Mouse (Mus musculus) kidney, adult 11 months (tissue): ENCODE results near the gene Ptpn22.
A peak's percentile ranks its signal among the peaks of the same experiment; 100 is the strongest.

Experiments used
- DNase-seq: peaks from one replicate; pipeline ENCODE4 v3.0.0; 2022

Ptpn22 gene

DNA sequence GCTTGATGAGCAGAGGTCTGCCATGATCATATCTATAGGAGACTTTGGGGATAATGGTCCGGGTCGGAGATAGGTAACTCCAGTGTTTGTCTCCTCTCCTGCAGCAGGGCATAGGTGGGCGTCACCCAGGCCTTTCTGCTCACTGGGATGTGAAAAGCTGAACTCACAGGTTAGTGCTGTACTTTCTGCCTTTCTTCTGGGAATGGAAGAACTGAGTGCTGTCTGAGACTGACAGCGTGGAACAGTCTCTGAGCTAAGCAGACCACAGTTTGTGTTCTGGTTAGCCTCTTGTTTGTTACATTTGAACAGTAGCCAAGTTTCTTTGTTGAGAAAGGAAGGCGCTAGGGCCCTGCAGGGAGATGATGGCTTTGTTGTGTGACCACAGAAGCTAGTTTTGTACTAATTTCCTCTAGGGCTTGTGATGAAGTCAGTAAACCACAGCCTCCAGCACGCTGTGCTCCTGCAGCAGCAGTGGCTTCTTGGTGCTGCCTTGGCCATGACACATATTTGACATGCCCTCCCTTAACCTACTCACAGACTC, 326 bp downstream of the Ptpn22 start:
- peak; percentile 30 for DNase-seq

- no peak for DNase-seq
Observed at GRCm38 (mm10) chr3:103862721-103863220, 3.2 kb downstream of the Ptpn22 start.

DNA sequence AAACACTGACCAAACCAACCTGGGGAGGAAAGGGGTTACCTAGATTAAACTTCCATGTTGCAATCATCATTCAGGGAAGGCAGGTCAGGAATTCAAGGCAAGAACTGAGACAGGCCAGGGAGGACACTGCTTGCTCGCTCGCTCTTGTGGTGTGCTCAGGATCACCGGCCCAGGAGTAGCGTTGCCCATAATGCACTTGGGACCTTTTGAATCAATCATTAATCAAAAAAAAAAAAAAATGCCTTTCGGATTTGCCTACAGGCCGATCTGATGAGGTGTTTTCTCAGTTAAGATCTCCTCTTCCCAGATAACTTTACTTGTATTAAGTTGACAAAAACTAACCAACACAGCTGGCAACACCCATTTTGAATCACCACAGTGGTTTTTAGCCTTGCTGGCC, 4.6 kb downstream of the Ptpn22 start:
- peak; percentile 21 for DNase-seq

GRCm38 (mm10) chr3:103867424-103867971, 7.9 kb downstream of the Ptpn22 start:
- DNase-seq = no peak

DNA sequence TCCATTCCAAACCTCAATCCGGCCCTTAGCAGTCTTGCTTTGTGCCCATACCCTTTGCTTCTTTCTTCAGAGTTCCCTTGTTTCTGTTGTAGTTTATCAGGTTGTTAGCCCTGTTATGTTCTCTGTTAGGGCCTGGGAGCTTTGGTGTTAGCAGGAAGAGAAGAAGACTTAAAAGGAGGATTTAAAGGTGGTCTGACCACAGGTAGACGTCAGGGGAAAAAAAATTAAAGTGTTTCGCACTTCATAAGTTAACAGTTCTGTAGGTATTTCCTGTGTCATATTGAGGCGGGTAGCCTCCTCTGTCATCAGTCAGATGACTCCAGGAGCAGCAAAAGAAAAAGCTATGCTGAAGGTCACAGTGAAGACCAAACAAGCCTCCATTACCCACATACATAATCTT, 8.4 kb downstream of the Ptpn22 start:
- no peak for DNase-seq

- DNase-seq = no peak
Observed at GRCm38 (mm10) chr3:103872663-103873098, 13.1 kb downstream of the Ptpn22 start.

DNA sequence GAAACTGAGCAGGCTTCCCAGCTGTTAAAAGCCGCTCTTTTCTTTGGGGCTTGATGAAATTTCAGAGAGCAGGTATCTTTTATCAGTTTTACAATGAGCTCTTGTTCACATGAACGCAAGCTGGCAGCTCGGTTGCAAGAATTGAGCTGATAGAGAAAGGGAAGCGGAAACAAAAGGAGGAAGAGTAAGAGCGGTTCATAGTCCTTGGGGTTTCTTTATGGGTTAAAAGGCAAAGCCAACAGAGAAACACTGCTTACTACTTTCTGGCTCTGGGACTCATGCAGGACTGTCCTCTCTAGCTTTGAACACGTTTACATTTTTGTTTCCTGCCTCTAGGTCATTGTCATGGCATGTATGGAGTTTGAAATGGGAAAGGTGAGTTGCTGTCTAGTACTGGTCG, 14.7 kb downstream of the Ptpn22 start:
- DNase-seq = no peak

DNA sequence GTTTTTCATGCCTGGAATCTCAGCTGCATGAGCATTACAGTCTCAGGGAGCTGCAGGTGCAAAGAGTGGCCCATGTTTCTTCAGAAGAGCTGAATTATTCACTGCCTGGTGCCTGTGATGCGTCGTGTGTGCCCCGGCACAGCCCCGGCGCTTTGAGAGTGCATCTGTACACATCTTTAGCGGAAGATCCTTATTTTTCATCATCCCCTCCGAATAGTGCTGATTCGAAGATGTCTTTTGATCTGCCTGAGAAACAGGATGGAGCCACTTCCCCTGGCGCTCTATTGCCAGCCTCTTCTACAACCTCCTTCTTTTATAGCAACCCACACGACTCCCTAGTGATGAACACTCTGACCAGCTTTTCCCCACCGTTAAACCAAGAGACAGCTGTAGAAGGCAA, 26.4 kb downstream of the Ptpn22 start:
- DNase-seq = no peak

DNA sequence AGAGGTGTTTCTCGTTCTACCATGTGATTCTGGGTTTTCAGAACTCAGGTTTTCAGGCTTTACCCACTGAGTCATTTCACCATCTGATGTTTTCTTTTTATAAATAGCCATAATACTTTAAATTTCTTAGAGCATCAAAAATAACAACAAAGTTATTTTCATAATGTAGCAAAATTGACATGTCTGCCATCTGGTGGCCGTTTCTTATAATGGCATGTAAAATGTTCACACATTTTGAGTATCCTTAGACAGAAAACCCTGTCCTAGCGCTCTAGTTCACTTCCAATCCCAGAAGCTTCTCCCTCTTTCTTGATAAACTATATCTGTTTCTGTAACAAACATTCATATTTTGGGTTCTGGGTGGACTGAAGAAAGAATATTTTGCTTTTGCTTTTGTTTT, 28.0 kb downstream of the Ptpn22 start:
- no peak for DNase-seq

- no peak for DNase-seq
Observed at GRCm38 (mm10) chr3:103893374-103893773, 33.8 kb downstream of the Ptpn22 start.

GRCm38 (mm10) chr3:103904705-103905104, 45.1 kb downstream of the Ptpn22 start:
- no peak for DNase-seq

DNA sequence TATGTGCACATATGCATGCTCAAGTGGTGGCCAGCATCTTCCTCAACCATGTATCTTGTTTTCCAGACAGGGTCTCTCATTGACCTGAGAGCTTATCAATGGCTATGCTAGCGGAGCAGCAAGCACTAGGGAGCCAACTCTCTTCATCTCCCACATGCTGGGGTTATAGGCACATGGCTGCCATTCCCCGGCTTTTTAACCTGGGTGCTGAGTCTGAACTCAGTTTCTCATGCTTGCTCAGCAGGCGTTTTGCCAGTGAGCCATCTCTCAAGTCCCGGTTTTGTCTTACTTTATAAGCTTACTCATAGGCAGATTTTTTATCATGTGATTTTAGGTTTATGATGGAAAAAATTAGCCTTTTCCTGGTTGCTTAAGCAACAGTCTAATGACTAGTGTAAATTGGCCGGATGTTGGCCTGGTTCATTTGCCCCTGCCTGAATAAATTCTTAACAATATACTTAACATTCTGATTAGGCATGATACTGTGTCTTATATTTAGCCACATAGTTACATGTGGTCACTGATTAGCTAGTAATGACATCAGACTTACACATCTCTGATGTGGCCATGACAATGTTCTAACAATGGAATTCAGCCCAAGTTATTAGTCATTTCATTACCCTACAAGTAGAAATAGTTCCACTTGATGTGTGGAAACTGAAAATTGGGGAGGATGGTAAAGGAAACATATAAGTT, 47.9 kb downstream of the Ptpn22 start:
- no peak for DNase-seq

GRCm38 (mm10) chr3:103908781-103909180, 49.2 kb downstream of the Ptpn22 start:
- no peak for DNase-seq

GRCm38 (mm10) chr3:103913451-103913961, 53.9 kb downstream of the Ptpn22 start:
- no peak for DNase-seq

DNA sequence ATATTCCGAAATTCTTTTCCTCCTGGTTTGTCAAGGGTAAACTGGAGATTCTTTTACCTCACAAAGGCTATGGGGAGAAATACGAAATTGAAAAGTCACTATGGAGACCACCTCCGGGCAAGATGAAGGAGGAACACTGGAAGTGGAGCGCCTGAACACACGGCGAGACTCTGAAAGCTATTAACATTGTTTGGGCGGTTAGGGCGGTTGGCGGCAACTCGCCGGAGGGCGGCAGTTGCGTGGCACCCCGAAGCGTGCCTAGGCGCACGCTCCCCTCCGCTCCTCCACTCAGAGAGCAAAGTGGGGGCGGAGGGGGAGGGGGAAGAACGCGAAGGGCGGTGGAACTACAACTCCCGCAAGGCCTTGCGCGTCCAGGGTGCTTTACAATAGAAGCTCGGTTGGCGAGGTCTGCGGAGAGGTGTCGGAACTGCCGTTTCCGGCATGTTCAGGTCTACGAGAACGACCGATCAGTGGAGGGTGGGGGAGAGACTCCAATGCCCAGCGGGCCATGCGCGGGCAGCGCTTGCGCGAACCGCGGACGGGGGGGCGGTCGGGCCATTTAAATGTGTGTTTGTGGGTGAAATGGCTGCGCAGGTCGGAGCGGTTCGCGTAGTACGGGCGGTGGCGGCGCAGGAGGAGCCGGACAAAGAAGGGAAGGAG, 54.5 kb downstream of the Ptpn22 start, which contains the start of gene Rsbn1:
Rsbn1 (plus strand) TSS at position 111 of the 660 bp plus-strand sequence.
- DNase-seq = peak; percentile 99

GRCm38 (mm10) chr3:103914732-103915508, 55.3 kb downstream of the Ptpn22 start:
- DNase-seq = peak; percentile 44

GRCm38 (mm10) chr3:103915509-103915896, 55.9 kb downstream of the Ptpn22 start:
- no peak for DNase-seq

DNA sequence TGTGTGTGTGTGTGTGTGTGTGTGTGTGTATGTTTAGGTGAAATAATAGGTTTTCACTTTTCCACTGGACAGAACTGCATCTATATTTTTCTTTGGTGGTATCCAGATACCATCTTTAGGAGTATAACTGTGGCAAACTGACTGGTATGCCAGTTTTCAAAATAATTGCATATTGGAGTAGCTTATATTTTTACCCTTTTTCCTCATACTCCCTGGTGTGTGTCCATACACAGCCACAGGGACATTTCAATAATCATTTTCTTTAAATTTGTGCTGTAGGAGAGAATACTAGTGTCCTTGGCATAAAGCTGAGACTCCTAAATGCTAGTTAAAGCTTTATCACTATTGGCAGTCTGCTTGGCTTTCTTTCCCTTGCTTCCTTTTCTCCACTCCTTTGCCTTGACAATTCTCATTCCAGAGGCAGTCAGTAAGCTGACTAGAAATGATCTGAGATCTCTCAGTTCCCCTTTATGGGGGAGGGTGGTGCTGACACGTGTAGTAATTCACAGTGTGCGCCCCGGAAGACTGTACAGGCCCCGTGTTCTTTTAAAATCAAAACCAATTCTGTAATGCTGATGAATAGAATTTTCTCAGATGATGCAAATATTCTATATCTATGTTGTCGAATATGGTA, 56.7 kb downstream of the Ptpn22 start:
- no peak for DNase-seq

DNA sequence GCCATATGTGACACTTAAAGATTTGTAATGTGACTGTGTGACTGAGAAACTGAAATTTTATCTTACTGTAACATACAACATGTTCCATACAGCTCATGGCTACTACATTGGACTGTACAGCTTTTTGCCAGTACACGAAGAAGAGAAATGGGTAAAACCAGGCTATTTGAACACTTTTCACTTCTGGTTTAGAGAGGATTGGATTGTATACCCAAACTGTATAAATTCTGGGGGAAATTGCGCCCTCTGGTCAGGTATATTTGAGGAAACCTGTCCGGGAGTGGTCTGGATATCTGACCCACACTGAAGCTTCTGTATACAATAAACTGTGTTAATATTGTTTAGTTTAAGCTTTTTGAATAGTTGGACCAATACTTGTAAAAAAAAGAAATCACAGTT, 57.2 kb downstream of the Ptpn22 start:
- DNase-seq = no peak

DNA sequence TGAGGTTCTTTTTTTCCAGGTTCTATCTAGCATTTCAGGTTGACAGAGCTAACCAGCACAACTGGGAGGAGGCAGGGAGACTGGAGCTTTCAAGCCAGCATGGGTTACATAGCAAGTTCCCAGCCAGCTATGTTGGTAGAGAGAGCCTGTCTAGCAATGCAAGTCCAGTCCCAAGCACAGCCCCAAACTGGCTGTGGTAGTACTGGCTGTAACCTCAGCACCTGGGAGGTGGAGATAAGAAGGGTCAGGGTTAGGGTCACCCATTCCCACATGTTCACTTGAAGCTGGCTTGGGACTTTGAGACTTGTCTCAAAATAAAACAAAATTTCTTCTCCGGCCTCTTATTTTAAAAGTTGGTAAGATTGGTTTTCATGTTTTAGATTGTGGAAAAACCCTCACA, 60.5 kb downstream of the Ptpn22 start:
- DNase-seq = no peak

DNA sequence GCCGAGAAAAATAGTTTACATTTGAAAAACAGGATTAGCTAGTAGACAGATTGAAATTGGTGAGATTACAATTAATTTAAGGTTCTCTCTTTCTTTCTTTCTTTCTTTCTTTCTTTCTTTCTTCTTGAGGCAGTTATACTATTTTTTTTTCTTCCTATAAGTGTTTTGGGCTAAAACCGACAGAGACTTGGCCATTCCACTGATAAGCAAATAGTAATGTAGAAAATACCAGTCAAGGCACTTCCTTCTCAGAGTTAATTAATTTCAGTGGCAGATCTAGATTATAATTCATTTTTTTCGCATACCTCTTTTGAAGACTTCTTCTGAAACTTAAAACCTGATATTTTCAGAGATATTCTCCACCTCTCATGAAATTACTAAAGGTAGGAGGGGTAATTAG, 65.7 kb downstream of the Ptpn22 start:
- no peak for DNase-seq

- DNase-seq = no peak
Observed at GRCm38 (mm10) chr3:103927511-103927910, 67.9 kb downstream of the Ptpn22 start.
